Mouse (Mus musculus) midbrain, embryonic 11.5 days (tissue): ENCODE measurements around the gene Kcnmb2. TPM values are rescaled to one million over a fixed set of nuclear protein-coding genes. Genes with fewer than 3 reads are reported as not detected.

Experiments
- ATAC-seq: fragments of 200-750 bp; cut with Nextera tagmentation; 2 replicates; pipeline ENCODE4 v1.8.0; 2017; ENCODE audit warnings: moderate TSS enrichment, moderate library complexity; ENCODE audit not compliant: low FRiP score
- DNase-seq: peaks from one replicate; pipeline ENCODE4 v3.0.0; 2015; ENCODE audit warnings: low spot score; ENCODE audit errors: missing footprints
- H3K27ac ChIP-seq: fragments of 300-500 bp; sonication (generic); 2 replicates; pipeline ENCODE4 v1.5.1; 2014; ENCODE audit warnings: low read depth, low read length
- H3K27me3 ChIP-seq: fragments of 300-500 bp; sonication (generic); 2 replicates; pipeline ENCODE4 v1.6.1; 2014; ENCODE audit warnings: mild to moderate bottlenecking, low read length, moderate library complexity, mixed read lengths; ENCODE audit not compliant: control insufficient read depth, insufficient read depth
- H3K36me3 ChIP-seq: fragments of 300-500 bp; sonication (generic); 2 replicates; pipeline ENCODE4 v1.6.1; 2014; ENCODE audit warnings: mild to moderate bottlenecking, low read length, moderate library complexity, mixed read lengths; ENCODE audit not compliant: control insufficient read depth, insufficient read depth
- H3K4me1 ChIP-seq: fragments of 300-500 bp; sonication (generic); 2 replicates; pipeline ENCODE4 v1.6.1; 2014; ENCODE audit warnings: low read length; ENCODE audit not compliant: control insufficient read depth, insufficient read depth
- H3K4me2 ChIP-seq: fragments of 300-500 bp; sonication (generic); 2 replicates; pipeline ENCODE4 v1.6.1; 2014; ENCODE audit warnings: mild to moderate bottlenecking, moderate library complexity
- H3K4me3 ChIP-seq: fragments of 300-500 bp; sonication (generic); 2 replicates; pipeline ENCODE4 v1.5.1; 2014; ENCODE audit warnings: low read depth, low read length
- H3K9ac ChIP-seq: fragments of 300-500 bp; sonication (generic); 2 replicates; pipeline ENCODE4 v1.6.1; 2014; ENCODE audit warnings: low read length
- H3K9me3 ChIP-seq: fragments of 300-500 bp; sonication (generic); 2 replicates; pipeline ENCODE4 v1.6.1; 2016; ENCODE audit warnings: low read length; ENCODE audit not compliant: control insufficient read depth
- WGBS: fragments of 180-500 bp; shearing (Covaris S2); extraction: QIAGEN DNeasy Blood & Tissue Kit; methylation state at CpG from one replicate; pipeline ENCODE4 v1.1.7; 2014; 5-methylcytosine and 5-hydroxymethylcytosine counted together
- polyA plus RNA-seq: library from polyadenylated mRNA; unstranded; fragments of >200 nt; fragmentation: Nextera tagmentation; extraction: Ambion mirVana; gene quantifications from 2 replicates; pipeline ENCODE4 v1.2.1, GENCODE M21; 2014

Gene Kcnmb2
- polyA plus RNA-seq, 1 experiment from 2014 or later, result 2.1 TPM

DNA sequence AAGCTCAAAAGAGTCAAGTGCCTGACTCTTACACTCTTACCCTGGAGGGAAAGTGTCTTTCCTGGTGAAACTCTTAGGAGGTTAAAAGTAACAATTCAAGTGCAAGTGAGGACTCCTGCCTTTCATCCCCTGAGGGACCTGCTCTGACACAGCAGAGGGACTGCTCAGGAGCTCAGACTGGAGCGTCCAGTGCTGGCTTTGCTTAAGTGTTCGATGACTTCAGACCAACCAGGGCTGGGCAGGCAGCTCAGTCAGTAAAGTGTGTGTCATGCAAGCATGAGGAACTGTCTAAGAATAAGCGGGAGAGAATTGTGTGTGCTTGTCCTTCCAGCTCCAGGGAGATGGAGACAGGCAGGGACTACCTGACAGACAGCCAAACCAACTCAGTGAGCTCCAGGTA, 9.4 kb downstream of the Kcnmb2 start:
- Histone ChIP-seq H3K9ac (no peak overlapping the region), H3K27ac (no peak overlapping the region), H3K4me2 (no peak overlapping the region), H3K4me1 (no peaks in the 10 kb centered on the region), H3K27me3 (no peaks in the 10 kb centered on the region), H3K36me3 (no peaks in the 10 kb centered on the region), H3K9me3 (no peaks in the 10 kb centered on the region), H3K4me3 (no peak overlapping the region)
- ATAC-seq (no peak), DNase-seq (no peak)
- 65% methylated on average over 3 of the region's 3 CpGs for WGBS

DNA sequence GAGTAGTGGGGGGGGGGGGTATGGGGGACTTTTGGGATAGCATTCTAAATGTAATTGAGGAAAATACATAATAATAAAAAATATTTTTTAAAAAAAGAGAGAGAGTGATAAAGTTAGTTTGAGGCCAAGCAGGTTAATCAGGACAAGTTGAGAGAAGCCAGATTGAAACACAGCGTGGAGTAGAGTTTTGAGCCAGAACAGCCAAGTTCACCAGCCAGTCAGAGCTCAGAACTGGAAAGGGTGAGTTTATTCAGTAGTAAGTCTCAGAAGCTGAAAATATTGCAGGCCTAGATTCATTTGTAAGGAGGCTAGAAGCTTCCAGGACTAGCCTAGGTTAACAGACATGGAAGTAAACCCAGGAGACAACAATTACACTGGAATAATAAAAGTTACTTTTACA, 26.2 kb downstream of the Kcnmb2 start:
- Histone ChIP-seq H3K9me3 (no peaks in the 10 kb centered on the region), H3K4me2 (no peak overlapping the region), H3K4me3 (no peak overlapping the region), H3K9ac (no peak overlapping the region), H3K27ac (no peak overlapping the region), H3K4me1 (no peaks in the 10 kb centered on the region), H3K27me3 (no peaks in the 10 kb centered on the region), H3K36me3 (no peaks in the 10 kb centered on the region)
- ATAC-seq (no peak), DNase-seq (no peak)
- 88% methylated on average over 1 of the region's 1 CpGs for WGBS

DNA sequence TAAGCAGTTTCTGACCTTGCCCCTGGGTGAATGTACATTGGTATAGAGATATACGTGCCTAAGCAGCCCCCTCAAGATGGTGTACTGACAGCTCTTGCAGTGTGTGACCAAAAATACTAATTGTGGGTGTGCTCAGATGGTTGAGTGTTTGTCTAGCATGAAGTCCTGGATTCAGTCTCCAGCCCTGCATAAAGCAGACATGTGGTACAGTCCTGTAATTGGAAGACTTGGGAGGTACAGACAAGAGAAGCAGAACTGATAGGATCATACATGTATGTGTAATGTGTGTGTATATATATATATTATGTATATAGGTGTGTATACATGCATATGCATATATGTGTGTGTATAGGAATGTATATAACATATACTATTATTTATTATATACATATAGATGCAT, 32.4 kb downstream of the Kcnmb2 start:
- DNase-seq (no peak), ATAC-seq (peak; percentile 80)
- H3K4me3 ChIP-seq, result no peak overlapping the region
- H3K4me2 ChIP-seq, result no peak overlapping the region
- no peak overlapping the region for H3K9ac ChIP-seq
- no peaks in the 10 kb centered on the region for H3K4me1 ChIP-seq
- no peaks in the 10 kb centered on the region for H3K36me3 ChIP-seq
- no peak overlapping the region for H3K27ac ChIP-seq
- H3K9me3 ChIP-seq, result no peaks in the 10 kb centered on the region
- no peaks in the 10 kb centered on the region for H3K27me3 ChIP-seq
- 65% methylated on average over 1 of the region's 1 CpGs for WGBS

DNA sequence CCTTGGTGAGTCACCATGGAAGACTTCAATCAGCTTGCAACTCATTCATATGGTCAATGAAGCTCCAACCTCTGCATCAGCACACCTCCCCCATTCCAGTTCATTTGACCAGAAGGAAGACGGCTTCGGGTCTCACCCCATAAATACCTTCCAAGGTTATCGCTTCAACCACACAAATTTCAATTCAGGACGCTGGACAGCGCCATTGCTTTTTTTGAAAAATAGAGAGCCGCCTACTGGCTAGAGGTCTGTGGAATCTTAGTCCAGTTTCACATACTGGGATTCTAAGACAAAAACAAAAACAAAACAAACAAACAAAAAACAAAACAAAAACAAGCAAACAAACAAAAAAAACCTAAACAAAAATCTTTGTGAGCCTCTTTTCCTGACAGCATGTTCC, 39.2 kb downstream of the Kcnmb2 start:
- WGBS, result 30% methylated on average over 6 of the region's 6 CpGs
- peak; percentile 92 for DNase-seq
- Histone ChIP-seq H3K4me1 (no peaks in the 10 kb centered on the region), H3K9me3 (no peaks in the 10 kb centered on the region), H3K36me3 (no peaks in the 10 kb centered on the region), H3K27ac (no peak overlapping the region), H3K27me3 (no peaks in the 10 kb centered on the region), H3K4me2 (no peak overlapping the region), H3K9ac (no peak overlapping the region), H3K4me3 (no peak overlapping the region)
- ATAC-seq, result no peak

DNA sequence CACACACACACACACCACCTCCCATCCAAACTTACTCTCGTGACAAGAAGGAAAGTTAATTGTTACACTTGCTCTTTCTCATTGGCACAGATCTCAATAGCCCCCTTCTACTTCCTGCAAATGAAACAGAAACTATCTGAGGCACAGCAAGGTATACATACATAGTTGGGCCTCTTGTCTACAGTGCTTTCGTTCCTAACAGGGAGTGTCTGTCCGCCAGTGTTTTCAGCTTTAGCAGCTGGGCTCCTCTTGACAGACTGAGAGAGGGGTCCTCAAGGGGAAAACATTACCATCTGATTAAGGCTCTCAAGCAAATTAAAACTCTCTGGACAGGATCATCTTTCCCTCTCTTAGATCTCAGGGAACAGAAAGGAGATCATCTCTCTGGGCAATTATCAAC, 51.9 kb downstream of the Kcnmb2 start:
- no peaks in the 10 kb centered on the region for H3K36me3 ChIP-seq
- no peak overlapping the region for H3K4me2 ChIP-seq
- 73% methylated on average over 3 of the region's 3 CpGs for WGBS
- DNase-seq (peak; percentile 80), ATAC-seq (no peak)
- H3K9me3 ChIP-seq, result no peaks in the 10 kb centered on the region
- H3K27me3 ChIP-seq, result no peaks in the 10 kb centered on the region
- no peak overlapping the region for H3K4me3 ChIP-seq
- no peaks in the 10 kb centered on the region for H3K4me1 ChIP-seq
- no peak overlapping the region for H3K27ac ChIP-seq
- H3K9ac ChIP-seq, result no peak overlapping the region

DNA sequence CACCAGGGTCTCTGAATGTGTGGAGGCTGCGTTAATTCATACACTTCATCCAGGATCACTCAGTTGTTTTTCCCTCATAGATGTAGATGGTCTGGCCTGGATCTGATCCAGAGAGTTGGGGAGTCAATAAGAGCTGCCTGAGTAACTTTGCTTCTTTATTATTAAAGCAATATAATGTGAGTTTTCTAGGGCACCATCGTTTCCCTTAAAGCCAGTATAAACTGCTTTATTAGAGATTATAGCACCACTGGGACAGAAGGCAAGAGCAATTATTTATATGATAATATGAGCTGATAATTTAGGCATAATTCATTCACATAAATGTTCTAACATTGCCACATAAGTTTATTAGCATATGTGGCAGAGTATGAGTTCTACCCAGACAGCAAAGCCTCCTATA, 52.7 kb downstream of the Kcnmb2 start:
- H3K27me3 ChIP-seq, result no peaks in the 10 kb centered on the region
- no peak overlapping the region for H3K9ac ChIP-seq
- DNase-seq (peak; percentile 61), ATAC-seq (no peak)
- WGBS, result 83% methylated on average over 2 of the region's 2 CpGs
- H3K9me3 ChIP-seq, result no peaks in the 10 kb centered on the region
- H3K4me2 ChIP-seq, result no peak overlapping the region
- H3K36me3 ChIP-seq, result no peaks in the 10 kb centered on the region
- H3K4me3 ChIP-seq, result no peak overlapping the region
- H3K27ac ChIP-seq, result no peak overlapping the region
- H3K4me1 ChIP-seq, result no peaks in the 10 kb centered on the region

DNA sequence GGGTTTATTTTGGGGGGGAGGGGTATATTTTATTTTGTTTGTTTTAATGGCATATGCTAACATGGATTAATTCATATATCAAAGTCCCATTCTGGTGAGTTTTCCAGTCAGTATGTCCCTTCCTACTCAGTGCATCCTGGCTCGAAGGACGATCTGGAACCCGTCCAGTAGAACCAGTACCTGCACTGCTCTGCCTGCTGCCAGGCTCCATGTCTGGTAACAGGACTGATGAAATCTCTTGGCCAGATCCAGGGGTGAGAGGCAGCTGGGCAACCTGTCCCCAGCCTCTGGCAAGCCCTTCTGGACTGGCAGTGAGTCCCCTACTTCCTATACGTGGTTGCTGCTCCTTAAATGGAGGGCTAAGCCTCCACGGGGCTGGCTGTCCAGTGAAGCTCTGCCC, 57.5 kb downstream of the Kcnmb2 start:
- no peaks in the 10 kb centered on the region for H3K27me3 ChIP-seq

DNA sequence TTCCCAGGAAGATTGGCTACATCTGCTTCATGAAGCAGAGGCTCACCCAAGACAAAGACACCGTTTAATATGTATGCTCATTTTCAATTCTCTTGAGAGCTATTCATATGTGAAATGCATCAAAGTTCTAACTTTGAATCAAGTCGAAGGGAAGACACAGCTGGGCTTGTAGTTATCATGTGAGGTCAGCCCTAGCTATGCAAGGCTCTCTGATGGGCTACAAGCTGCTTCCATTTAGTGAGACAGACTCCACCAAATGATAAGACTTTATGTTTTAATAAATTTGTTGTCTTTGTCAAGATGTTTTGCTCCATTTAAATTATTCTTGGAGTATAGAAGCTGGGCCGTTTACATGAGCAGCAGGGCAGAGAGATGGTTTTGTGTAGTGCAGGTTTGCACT, 58.9 kb downstream of the Kcnmb2 start:
- WGBS, result 64% methylated on average over 3 of the region's 3 CpGs
- no peak overlapping the region for H3K4me2 ChIP-seq
- H3K27ac ChIP-seq, result no peak overlapping the region
- DNase-seq (peak; percentile 62), ATAC-seq (no peak)
- H3K9ac ChIP-seq, result no peak overlapping the region
- H3K4me3 ChIP-seq, result no peak overlapping the region
- no peaks in the 10 kb centered on the region for H3K9me3 ChIP-seq
- 0 out of 2 replicates have a peak, but pooled peaks cover 4% of the 10 kb centered on the region for H3K4me1 ChIP-seq
- no peaks in the 10 kb centered on the region for H3K27me3 ChIP-seq
- no peaks in the 10 kb centered on the region for H3K36me3 ChIP-seq

More for the DNA sequence above, 57.5 kb downstream of the Kcnmb2 start:
- peak; percentile 82 for DNase-seq
- no peaks in the 10 kb centered on the region for H3K9me3 ChIP-seq
- no peak overlapping the region for H3K4me2 ChIP-seq
- H3K27ac ChIP-seq, result no peak overlapping the region
- H3K4me1 ChIP-seq, result 0 out of 2 replicates have a peak, but pooled peaks cover 4% of the 10 kb centered on the region
- 68% methylated on average over 5 of the region's 5 CpGs for WGBS
- ATAC-seq, result no peak
- no peak overlapping the region for H3K4me3 ChIP-seq
- no peaks in the 10 kb centered on the region for H3K36me3 ChIP-seq
- no peak overlapping the region for H3K9ac ChIP-seq

DNA sequence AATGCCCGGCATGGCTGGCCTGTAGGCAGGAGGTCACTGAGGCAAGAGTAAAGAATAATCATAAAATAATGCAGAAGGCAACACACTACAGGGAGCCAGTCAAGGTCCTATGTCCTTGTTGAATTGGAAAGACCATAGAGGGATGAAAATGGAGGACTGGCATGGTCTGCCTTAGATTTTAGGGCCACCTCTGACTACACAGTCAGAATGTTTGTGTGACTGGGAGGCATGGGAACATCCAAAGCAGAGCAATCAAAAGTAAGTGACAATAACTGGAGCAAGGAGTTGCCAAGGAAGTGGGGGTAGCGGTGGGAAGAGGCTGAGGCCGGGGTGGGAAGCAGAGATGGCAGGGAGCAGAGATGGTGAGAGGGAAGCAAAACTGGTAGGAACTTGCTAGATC, 60.8 kb downstream of the Kcnmb2 start:
- Histone ChIP-seq H3K9me3 (no peaks in the 10 kb centered on the region), H3K27me3 (no peaks in the 10 kb centered on the region), H3K36me3 (no peaks in the 10 kb centered on the region), H3K4me3 (no peak overlapping the region), H3K27ac (no peak overlapping the region), H3K9ac (no peak overlapping the region), H3K4me1 (0 out of 2 replicates have a peak, but pooled peaks cover 4% of the 10 kb centered on the region), H3K4me2 (no peak overlapping the region)
- DNase-seq (peak; percentile 71), ATAC-seq (no peak)
- 94% methylated on average over 3 of the region's 3 CpGs for WGBS

DNA sequence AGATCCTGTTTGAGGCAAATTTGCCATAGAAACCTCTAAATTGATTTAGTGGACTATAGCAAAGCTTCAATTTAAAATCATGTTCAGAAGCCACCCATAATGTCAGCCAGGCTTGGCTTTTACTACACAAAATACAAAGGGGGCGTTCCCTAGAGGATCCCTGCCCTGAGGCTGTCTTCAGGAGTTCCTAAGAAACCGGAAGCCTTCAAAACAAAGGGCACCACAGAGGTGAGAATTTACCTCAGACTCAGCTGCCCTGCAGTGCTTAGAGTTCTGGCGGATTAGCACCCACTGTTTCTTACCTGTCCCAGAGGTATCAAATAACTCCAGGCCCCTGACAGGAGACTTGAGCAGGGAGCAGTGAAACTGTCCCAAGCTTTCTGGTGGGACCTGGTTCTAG, 77.4 kb downstream of the Kcnmb2 start:
- 35% methylated on average over 3 of the region's 3 CpGs for WGBS
- no peak overlapping the region for H3K4me2 ChIP-seq

More for the DNA sequence above, 77.4 kb downstream of the Kcnmb2 start:
- DNase-seq, result peak; percentile 68
- Histone ChIP-seq H3K9ac (no peak overlapping the region), H3K4me3 (no peak overlapping the region), H3K9me3 (no peaks in the 10 kb centered on the region), H3K27ac (no peak overlapping the region), H3K36me3 (no peaks in the 10 kb centered on the region), H3K4me1 (no peaks in the 10 kb centered on the region), H3K27me3 (no peaks in the 10 kb centered on the region)
- no peak for ATAC-seq
